Mouse (Mus musculus): ENCODE data around the gene Tuba3b. TPM values are rescaled to one million over a fixed set of nuclear protein-coding genes. Genes with fewer than 3 reads are reported as not detected.

Gene Tuba3b
- polyA plus RNA-seq, 1 experiment: 0.06 TPM

GRCm38 (mm10) chr6:145598794-145599555 is 16.6 kb upstream of the Tuba3b start:
- TF ChIP-seq MYOD1 (IDR thresholded peaks at IDR 0.05; ENCODE audit: control insufficient read depth, insufficient read length, low read depth) (no peak), USF1 (IDR thresholded peaks at IDR 0.05; ENCODE audit: low read depth) (no peak), MAX (IDR thresholded peaks at IDR 0.05) (no peak), FOSL1 (IDR thresholded peaks at IDR 0.05; ENCODE audit: insufficient read depth, low read length, poor library complexity, severe bottlenecking) (no peak), MYOG (IDR thresholded peaks at IDR 0.05; ENCODE audit: control insufficient read depth, extremely low read depth, insufficient read length) (no peak)
- no peaks in the 10 kb centered on the region for H3K79me2 ChIP-seq (ENCODE audit: control insufficient read depth, insufficient read depth)
- no peaks in the 10 kb centered on the region for H3K79me3 ChIP-seq (ENCODE audit: low read depth)
- H3ac ChIP-seq (ENCODE audit: control insufficient read depth, insufficient read length, low read depth): no peak overlapping the region
- no peak overlapping the region for H3K4me3 ChIP-seq (ENCODE audit: insufficient read depth, poor library complexity, severe bottlenecking)
- H3K27me3 ChIP-seq (ENCODE audit: control insufficient read depth, insufficient read depth, insufficient read length): no peaks in the 10 kb centered on the region
- no peaks in the 10 kb centered on the region for H3K36me3 ChIP-seq (ENCODE audit: control insufficient read depth, insufficient read depth)

- H3K79me2 ChIP-seq (ENCODE audit: control insufficient read depth, insufficient read depth): no peaks in the 10 kb centered on the region
- H3K4me3 ChIP-seq (ENCODE audit: insufficient read depth, poor library complexity, severe bottlenecking): no peak overlapping the region
- TF ChIP-seq MYOD1 (IDR thresholded peaks at IDR 0.05; ENCODE audit: control insufficient read depth, insufficient read length, low read depth) (no peak), MYOG (IDR thresholded peaks at IDR 0.05; ENCODE audit: control insufficient read depth, extremely low read depth, insufficient read length) (no peak), FOSL1 (IDR thresholded peaks at IDR 0.05; ENCODE audit: insufficient read depth, low read length, poor library complexity, severe bottlenecking) (no peak), CEBPB (IDR thresholded peaks at IDR 0.05; ENCODE audit: low read depth) (no peak), CTCF (IDR thresholded peaks at IDR 0.05; ENCODE audit: control insufficient read depth, insufficient read depth, insufficient read length) (no peak), USF1 (IDR thresholded peaks at IDR 0.05; ENCODE audit: low read depth) (no peak), MAX (IDR thresholded peaks at IDR 0.05) (no peak)
- no peaks in the 10 kb centered on the region for H3K79me3 ChIP-seq (ENCODE audit: low read depth)
- H3K27me3 ChIP-seq (ENCODE audit: control insufficient read depth, insufficient read depth, insufficient read length): no peaks in the 10 kb centered on the region
- H3ac ChIP-seq (ENCODE audit: control insufficient read depth, insufficient read length, low read depth): no peak overlapping the region
- H3K36me3 ChIP-seq (ENCODE audit: control insufficient read depth, insufficient read depth): no peaks in the 10 kb centered on the region
Measured at GRCm38 (mm10) chr6:145604126-145604525, 11.4 kb upstream of the Tuba3b start.

GRCm38 (mm10) chr6:145604648-145605047 is 10.9 kb upstream of the Tuba3b start:
- Histone ChIP-seq H3K27me3 (ENCODE audit: control insufficient read depth, insufficient read depth, insufficient read length) (no peaks in the 10 kb centered on the region), H3K79me3 (ENCODE audit: low read depth) (no peaks in the 10 kb centered on the region), H3K4me3 (ENCODE audit: insufficient read depth, poor library complexity, severe bottlenecking) (no peak overlapping the region), H3K79me2 (ENCODE audit: control insufficient read depth, insufficient read depth) (no peaks in the 10 kb centered on the region), H3ac (ENCODE audit: control insufficient read depth, insufficient read length, low read depth) (no peak overlapping the region), H3K36me3 (ENCODE audit: control insufficient read depth, insufficient read depth) (no peaks in the 10 kb centered on the region)
- no peak for TF ChIP-seq CEBPB (IDR thresholded peaks at IDR 0.05; ENCODE audit: low read depth)

DNA sequence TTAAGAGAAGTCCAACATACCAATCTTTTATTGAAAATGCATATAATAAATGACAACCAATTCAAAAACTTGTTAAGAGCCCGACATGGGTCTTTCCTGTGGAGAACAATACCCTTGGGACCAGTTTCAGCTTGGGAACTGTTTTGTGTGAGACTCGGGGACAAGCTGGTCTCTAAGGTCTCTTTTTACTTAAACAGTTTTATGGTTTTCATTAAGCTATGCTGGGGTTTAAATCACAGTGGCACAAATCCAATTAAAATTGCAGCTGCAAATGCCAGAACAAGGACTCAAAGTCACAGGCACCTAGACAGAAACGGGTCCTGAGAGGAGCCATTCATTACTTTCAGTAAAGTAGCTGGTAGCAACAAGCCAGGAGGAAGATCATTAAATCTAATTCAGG is 10.4 kb upstream of the Tuba3b start:
- no peaks in the 10 kb centered on the region for H3K27me3 ChIP-seq (ENCODE audit: control insufficient read depth, insufficient read depth, insufficient read length)
- TF ChIP-seq MAX (IDR thresholded peaks at IDR 0.05) (no peak), CEBPB (IDR thresholded peaks at IDR 0.05; ENCODE audit: low read depth) (no peak), MYOG (IDR thresholded peaks at IDR 0.05; ENCODE audit: control insufficient read depth, extremely low read depth, insufficient read length) (no peak), CTCF (IDR thresholded peaks at IDR 0.05; ENCODE audit: control insufficient read depth, insufficient read depth, insufficient read length) (no peak), USF1 (IDR thresholded peaks at IDR 0.05; ENCODE audit: low read depth) (no peak), MYOD1 (IDR thresholded peaks at IDR 0.05; ENCODE audit: control insufficient read depth, insufficient read length, low read depth) (no peak)
- no peaks in the 10 kb centered on the region for H3K36me3 ChIP-seq (ENCODE audit: control insufficient read depth, insufficient read depth)
- H3ac ChIP-seq (ENCODE audit: control insufficient read depth, insufficient read length, low read depth): no peak overlapping the region
- H3K79me2 ChIP-seq (ENCODE audit: control insufficient read depth, insufficient read depth): no peaks in the 10 kb centered on the region
- H3K79me3 ChIP-seq (ENCODE audit: low read depth): no peaks in the 10 kb centered on the region
- no peak overlapping the region for H3K4me3 ChIP-seq (ENCODE audit: insufficient read depth, poor library complexity, severe bottlenecking)

- H3K36me3 ChIP-seq (ENCODE audit: control insufficient read depth, insufficient read depth): no peaks in the 10 kb centered on the region
- H3K4me3 ChIP-seq (ENCODE audit: insufficient read depth, poor library complexity, severe bottlenecking): no peak overlapping the region
- no peaks in the 10 kb centered on the region for H3K27me3 ChIP-seq (ENCODE audit: control insufficient read depth, insufficient read depth, insufficient read length)
- H3K79me3 ChIP-seq (ENCODE audit: low read depth): no peaks in the 10 kb centered on the region
- H3K79me2 ChIP-seq (ENCODE audit: control insufficient read depth, insufficient read depth): no peaks in the 10 kb centered on the region
- no peak overlapping the region for H3ac ChIP-seq (ENCODE audit: control insufficient read depth, insufficient read length, low read depth)
- TF ChIP-seq FOSL1 (IDR thresholded peaks at IDR 0.05; ENCODE audit: insufficient read depth, low read length, poor library complexity, severe bottlenecking) (no peak), MYOD1 (IDR thresholded peaks at IDR 0.05; ENCODE audit: control insufficient read depth, insufficient read length, low read depth) (no peak), USF1 (IDR thresholded peaks at IDR 0.05; ENCODE audit: low read depth) (no peak), CEBPB (IDR thresholded peaks at IDR 0.05; ENCODE audit: low read depth) (no peak), MYOG (IDR thresholded peaks at IDR 0.05; ENCODE audit: control insufficient read depth, extremely low read depth, insufficient read length) (no peak)
Measured at GRCm38 (mm10) chr6:145607746-145608145, 7.8 kb upstream of the Tuba3b start.

GRCm38 (mm10) chr6:145608693-145609092 is 6.9 kb upstream of the Tuba3b start:
- TF ChIP-seq FOSL1 (IDR thresholded peaks at IDR 0.05; ENCODE audit: insufficient read depth, low read length, poor library complexity, severe bottlenecking) (no peak), MYOD1 (IDR thresholded peaks at IDR 0.05; ENCODE audit: control insufficient read depth, insufficient read length, low read depth) (no peak), MYOG (IDR thresholded peaks at IDR 0.05; ENCODE audit: control insufficient read depth, extremely low read depth, insufficient read length) (no peak), CTCF (IDR thresholded peaks at IDR 0.05; ENCODE audit: control insufficient read depth, insufficient read depth, insufficient read length) (no peak), USF1 (IDR thresholded peaks at IDR 0.05; ENCODE audit: low read depth) (no peak), CEBPB (IDR thresholded peaks at IDR 0.05; ENCODE audit: low read depth) (no peak), MAX (IDR thresholded peaks at IDR 0.05) (no peak)
- no peak overlapping the region for H3K4me3 ChIP-seq (ENCODE audit: insufficient read depth, poor library complexity, severe bottlenecking)
- H3K79me3 ChIP-seq (ENCODE audit: low read depth): no peaks in the 10 kb centered on the region

More at GRCm38 (mm10) chr6:145608693-145609092, 6.9 kb upstream of the Tuba3b start:
- Histone ChIP-seq H3K79me2 (ENCODE audit: control insufficient read depth, insufficient read depth) (no peaks in the 10 kb centered on the region), H3K36me3 (ENCODE audit: control insufficient read depth, insufficient read depth) (no peaks in the 10 kb centered on the region), H3K27me3 (ENCODE audit: control insufficient read depth, insufficient read depth, insufficient read length) (no peaks in the 10 kb centered on the region), H3ac (ENCODE audit: control insufficient read depth, insufficient read length, low read depth) (no peak overlapping the region)

Measured in C2C12 (cell line).